Mouse (Mus musculus) gonadal fat pad, adult 2 months (tissue): Measurements from ENCODE around the gene Soat2. TPM values are rescaled to one million over a fixed set of nuclear protein-coding genes. Genes with fewer than 3 reads are reported as not detected.
"Not testable (repeated sequence)": the region's sequence is repeated elsewhere in the genome, so short reads cannot be mapped to it uniquely, and the experiment has no call there.

ENCODE experiments used
- DNase-seq: peaks from one replicate; pipeline ENCODE4 v3.0.0-alpha.2; 2012; ENCODE audit warnings: low read depth
- polyA plus RNA-seq: library from polyadenylated mRNA; depleted of rRNA; stranded (reverse); fragments of >200 nt; gene quantifications from 2 replicates; pipeline ENCODE4 v1.2.3, GENCODE M21; 2012

Gene Soat2
- polyA plus RNA-seq, 1 experiment = 1.1 TPM

DNA sequence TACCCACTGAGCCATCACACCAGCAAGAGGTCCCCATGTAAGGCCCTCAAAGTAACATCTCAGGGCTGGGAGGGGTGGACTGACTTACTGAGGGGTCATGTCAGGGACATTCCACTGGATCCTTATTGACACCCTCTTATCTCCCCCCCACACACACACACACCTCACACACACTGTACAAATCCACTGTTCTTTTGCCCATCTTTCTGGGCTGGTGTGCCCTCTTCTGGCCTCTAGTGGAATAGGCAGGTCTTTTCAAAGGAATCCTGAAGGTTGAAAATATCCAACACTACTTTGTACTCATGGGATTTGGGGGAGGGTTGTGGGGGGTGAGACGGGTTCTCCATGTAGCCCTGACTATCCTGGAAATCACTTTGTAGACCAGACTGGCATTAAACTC, 3.4 kb upstream of the Soat2 start:
- no peak for DNase-seq

- DNase-seq = no peak
Measured at GRCm38 (mm10) chr15:102147674-102148402, 2.5 kb upstream of the Soat2 start.

DNA sequence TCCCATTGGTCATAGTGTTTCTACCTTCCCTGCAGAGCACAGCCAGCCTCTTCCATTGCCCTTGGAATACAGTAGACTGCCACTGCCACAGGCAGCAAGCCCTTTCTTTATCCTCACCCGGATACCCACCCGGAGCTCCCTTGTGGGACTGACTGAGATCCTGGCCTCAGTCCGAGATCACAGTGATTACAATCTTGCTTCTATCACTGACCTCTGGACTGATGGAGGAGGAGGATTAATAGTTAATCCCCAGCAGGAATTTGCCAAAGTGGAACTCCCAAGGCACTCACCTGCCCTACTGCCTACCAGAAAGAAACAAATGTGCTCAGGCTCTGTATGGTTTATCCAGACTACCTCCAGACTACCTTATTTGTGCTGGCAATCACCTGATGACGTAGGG, 765 bp upstream of the Soat2 start:
- DNase-seq = no peak

GRCm38 (mm10) chr15:102152646-102153045, 2.3 kb downstream of the Soat2 start:
- no peak for DNase-seq

DNA sequence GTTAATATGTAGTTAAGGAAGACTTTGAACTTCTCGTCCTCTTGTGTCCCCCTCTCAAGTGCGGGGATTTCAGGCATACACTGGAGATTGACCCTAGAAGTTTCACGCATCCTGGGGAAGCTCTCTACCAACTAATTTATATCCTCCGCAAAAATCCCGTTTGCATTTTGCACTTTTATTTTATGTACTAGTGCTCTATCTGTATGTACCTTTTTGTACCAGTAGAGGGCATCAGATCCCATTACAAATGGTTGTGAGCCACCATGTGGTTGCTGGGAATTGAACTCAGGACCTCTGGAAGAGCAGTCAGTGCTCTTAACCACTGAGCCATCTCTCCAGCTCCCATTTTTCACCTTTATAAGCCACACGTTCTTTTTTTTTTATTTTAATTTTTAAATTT, 4.7 kb downstream of the Soat2 start:
- DNase-seq = not testable (repeated sequence)

- no peak for DNase-seq
Measured at GRCm38 (mm10) chr15:102156836-102157235, 6.5 kb downstream of the Soat2 start.

GRCm38 (mm10) chr15:102160415-102161060, 10.2 kb downstream of the Soat2 start:
- no peak for DNase-seq

DNA sequence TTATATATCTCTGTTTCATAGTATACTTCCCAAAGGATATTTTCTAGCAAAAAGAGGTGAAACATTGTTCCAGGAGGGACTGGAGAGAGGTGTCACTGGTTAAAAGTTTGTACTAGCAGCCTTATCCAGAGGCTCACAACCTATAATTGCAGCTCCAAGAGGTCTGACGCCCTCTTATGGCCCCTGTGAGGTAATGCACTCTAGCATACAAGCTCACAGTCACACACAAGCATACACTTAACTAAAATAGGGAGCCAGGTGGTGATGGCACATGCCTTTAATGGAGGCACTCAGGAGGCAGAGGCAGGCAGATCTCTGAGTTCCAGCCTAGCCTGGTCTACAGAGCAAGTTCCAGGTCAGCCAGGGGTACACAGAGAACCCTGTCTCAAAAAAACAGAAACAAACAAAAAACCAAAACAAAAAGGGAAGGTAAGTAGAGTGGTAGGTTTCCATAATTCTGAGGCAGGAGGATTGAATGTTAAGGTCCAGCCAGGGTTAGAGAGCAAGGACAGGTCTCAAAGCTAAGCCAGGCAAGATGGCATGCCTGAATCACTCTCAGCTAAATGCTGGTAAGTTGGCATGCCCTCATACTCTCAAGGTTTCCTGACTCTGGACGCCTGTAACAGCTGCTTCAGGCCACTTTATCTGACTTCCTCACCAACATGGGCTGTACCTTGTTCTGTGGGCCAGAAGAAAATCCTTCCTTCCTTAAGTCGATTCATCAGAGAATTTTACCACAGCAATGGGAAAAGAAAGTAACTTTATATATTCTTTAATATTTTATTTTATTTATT, 13.8 kb downstream of the Soat2 start:
- DNase-seq = no peak

- no peak for DNase-seq
Measured at GRCm38 (mm10) chr15:102165468-102166100, 15.3 kb downstream of the Soat2 start.

DNA sequence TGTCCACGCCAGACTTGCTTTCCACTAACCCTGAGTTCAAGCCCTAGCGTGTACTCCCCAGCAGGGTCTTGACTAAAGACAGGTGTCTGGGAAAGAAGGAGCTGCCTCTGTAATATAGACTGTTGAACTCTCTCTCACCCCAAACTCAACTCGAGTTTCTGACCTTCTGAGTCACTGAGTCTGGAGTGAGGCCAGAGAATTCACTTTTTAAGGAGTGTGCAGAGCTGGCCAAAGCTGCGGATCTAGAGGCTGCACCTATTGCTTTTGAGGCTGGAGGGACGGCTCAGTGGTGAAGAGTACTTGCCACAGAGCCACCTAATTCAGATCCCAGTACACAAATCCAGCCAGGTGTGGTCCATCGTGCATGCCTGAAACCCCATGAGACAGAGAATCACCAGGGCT, 17.3 kb downstream of the Soat2 start:
- no peak for DNase-seq

GRCm38 (mm10) chr15:102169064-102169463, 18.7 kb downstream of the Soat2 start:
- DNase-seq = no peak

DNA sequence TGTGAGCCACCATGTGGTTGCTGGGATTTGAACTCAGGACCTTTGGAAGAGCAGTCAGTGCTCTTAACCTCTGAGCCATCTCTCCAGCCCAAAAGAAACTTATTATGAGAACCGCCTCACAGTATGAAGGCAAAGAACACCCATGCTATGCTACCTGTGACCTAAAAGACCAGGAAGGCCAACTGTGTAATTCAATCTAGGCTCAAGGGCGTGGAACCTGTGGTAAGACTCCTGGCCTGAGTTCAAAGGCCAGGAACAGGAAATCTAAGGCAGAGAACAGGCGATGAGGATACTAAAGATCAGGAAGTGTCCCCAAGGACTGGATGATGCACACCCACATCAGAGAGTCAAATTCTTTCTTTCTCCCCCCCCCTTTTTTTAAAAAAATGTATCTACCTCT, 23.3 kb downstream of the Soat2 start:
- DNase-seq = peak; percentile 62

- DNase-seq = no peak
Measured at GRCm38 (mm10) chr15:102175736-102176319, 25.5 kb downstream of the Soat2 start.

- DNase-seq = no peak
Measured at GRCm38 (mm10) chr15:102176571-102177316, 26.4 kb downstream of the Soat2 start.

- DNase-seq = no peak
Measured at GRCm38 (mm10) chr15:102177417-102177816, 27.1 kb downstream of the Soat2 start.

GRCm38 (mm10) chr15:102178279-102178678, 28.0 kb downstream of the Soat2 start:
- no peak for DNase-seq

GRCm38 (mm10) chr15:102179106-102179505, 28.8 kb downstream of the Soat2 start:
- no peak for DNase-seq

GRCm38 (mm10) chr15:102179924-102180323, 29.6 kb downstream of the Soat2 start:
- no peak for DNase-seq

DNA sequence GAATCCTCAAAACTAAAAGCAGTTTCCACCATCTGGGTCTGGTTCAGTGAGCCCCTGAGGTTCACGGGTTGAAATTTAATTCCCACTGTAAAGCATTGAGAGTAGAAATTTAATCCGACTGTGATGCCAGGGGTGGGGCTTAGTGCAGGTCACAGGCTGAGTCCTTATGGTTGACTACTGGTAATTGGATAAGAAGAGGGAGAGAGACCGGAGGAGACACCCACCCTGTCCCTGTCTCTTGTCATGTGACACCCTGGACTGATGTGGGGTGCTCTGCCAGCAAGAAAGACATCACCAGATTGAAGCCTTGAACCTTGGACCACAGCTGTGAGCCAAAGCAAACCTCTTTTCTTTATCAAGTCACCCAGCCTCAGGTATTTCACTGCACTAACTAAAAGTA, 32.8 kb downstream of the Soat2 start:
- DNase-seq = no peak

DNA sequence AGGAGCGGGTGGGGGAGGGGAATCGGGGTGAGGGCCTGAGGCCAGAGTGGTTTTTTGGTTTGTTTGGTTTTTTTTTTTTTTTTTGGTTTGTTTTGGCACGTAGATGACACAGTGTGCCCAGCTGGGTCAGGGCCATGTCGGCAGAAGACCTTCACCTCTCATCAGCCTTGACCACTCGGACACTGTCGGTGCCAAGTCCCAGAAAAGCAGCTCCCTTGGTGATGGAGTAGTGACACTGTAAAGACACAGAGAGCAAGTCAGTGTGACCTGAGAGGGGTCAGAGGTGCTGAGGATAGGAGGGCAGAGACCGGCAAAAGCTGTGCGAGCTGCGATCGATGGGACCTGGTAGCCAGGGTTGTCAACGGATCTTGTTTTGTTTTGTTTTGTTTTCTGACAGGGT, 35.9 kb downstream of the Soat2 start:
- no peak for DNase-seq

DNA sequence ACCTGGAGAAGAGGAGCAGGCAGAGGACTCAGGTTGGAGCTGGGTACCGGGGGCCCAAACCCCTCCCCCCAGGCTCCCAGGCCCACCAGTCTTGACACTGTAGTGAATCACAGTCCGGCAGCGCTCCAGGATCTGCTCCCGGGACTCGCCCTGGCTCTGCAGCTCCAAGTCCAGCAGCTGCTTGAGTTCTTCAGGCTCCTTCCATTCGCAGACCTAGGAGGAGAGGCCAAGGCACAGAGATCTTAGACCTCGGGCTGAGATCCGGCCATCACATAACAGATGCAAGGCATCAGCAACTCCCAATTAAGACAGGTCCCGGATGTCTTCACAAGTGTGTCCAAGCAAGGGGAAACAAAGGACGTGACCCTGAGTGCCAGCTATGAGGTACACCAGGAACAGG, 37.8 kb downstream of the Soat2 start:
- no peak for DNase-seq
